Mouse (Mus musculus) testis, adult 2 months (tissue): ENCODE measurements around the gene Tex16. TPM values are rescaled to one million over a fixed set of nuclear protein-coding genes. Genes with fewer than 3 reads are reported as not detected.

Source experiments
- H3K27ac ChIP-seq: fragments of 200-500 bp; 2 replicates; pipeline ENCODE4 v1.5.1; 2012; ENCODE audit warnings: low read depth, low read length; ENCODE audit not compliant: control insufficient read depth, insufficient read depth
- H3K27me3 ChIP-seq: fragments of 200-500 bp; 2 replicates; pipeline ENCODE4 v1.6.1; 2012; ENCODE audit warnings: mild to moderate bottlenecking, low read length, moderate library complexity; ENCODE audit not compliant: control insufficient read depth, insufficient read depth
- H3K36me3 ChIP-seq: fragments of 200-500 bp; 2 replicates; pipeline ENCODE4 v1.6.1; 2012; ENCODE audit warnings: mild to moderate bottlenecking, low read length; ENCODE audit not compliant: control insufficient read depth, insufficient read depth
- H3K4me1 ChIP-seq: fragments of 200-500 bp; 2 replicates; pipeline ENCODE4 v1.6.1; 2012; ENCODE audit warnings: low read length; ENCODE audit not compliant: control insufficient read depth, insufficient read depth
- H3K4me3 ChIP-seq: fragments of 200-500 bp; 2 replicates; pipeline ENCODE4 v1.5.1; 2012; ENCODE audit warnings: low read depth, mild to moderate bottlenecking, low read length, moderate library complexity, mixed read lengths; ENCODE audit not compliant: control insufficient read depth
- CTCF ChIP-seq: fragments of 200-500 bp; IDR thresholded peaks from 2 replicates; pipeline ENCODE4 v1.5.1; 2012; ENCODE audit warnings: low read depth, mild to moderate bottlenecking, inconsistent platforms, low read length, moderate library complexity; ENCODE audit not compliant: control insufficient read depth, insufficient read depth, insufficient replicate concordance
- POLR2A ChIP-seq: fragments of 200-500 bp; IDR thresholded peaks from 2 replicates; pipeline ENCODE4 v1.6.1; 2012; ENCODE audit warnings: low read depth, mild to moderate bottlenecking, inconsistent platforms, low read length, moderate library complexity; ENCODE audit not compliant: control insufficient read depth
- polyA plus RNA-seq: library from polyadenylated mRNA; depleted of rRNA; stranded (reverse); fragments of >200 nt; gene quantifications from 2 replicates; pipeline ENCODE4 v1.2.3, GENCODE M21; 2012; rRNA removed

The Tex16 gene
- polyA plus RNA-seq = 1.7 and 4.0 TPM in 2 replicates

DNA sequence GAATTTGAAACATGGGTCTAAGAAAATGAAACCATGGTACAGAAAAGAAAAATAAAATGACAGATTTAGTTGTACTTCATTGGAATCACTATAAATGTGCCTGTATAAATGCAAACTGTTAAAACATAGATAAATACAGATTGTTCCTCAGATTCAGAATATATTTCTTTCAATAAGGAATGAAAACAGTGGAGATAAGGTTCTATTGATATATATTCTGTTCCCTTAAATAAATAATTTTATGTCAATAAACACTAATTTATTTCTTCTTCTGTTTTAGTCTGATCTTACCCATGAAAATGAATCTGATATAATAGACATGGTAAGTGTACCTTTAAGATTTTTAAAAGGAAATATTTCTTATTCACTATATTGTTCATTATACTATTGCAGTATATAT, at the start of gene Tex16:
Tex16 (plus strand) TSS at position 301 of the 400 bp plus-strand sequence.
- H3K27ac ChIP-seq = no peak within 1 kb of the TSS
- no peaks in the 10 kb centered on the region for H3K36me3 ChIP-seq
- H3K27me3 ChIP-seq = no peaks in the 10 kb centered on the region
- TF ChIP-seq CTCF (no peak), POLR2A (no peak)
- no peak within 1 kb of the TSS for H3K4me3 ChIP-seq
- no peaks in the 10 kb centered on the region for H3K4me1 ChIP-seq

DNA sequence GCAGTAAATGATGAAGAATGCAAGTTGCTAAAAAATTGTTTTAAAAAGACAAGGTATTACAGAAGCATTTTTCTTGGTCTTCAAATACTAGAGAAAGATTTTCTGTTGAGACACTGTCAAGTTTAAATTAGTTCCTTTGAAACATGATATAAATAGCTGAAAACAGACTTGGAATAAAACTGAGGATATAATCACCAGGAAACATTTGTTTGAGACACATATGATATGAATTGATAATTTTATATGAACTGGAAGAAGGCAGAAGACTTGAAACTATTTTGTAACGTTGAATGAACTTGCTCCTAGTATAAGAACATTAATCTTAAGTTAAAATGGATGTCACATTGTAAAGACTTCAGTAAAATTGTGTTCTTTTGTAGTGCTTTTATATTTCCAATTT, 11.1 kb upstream of the Tex16 start:
- Histone ChIP-seq H3K4me1 (no peaks in the 10 kb centered on the region), H3K27ac (no peak overlapping the region), H3K36me3 (no peaks in the 10 kb centered on the region), H3K4me3 (no peak overlapping the region), H3K27me3 (no peaks in the 10 kb centered on the region)
- TF ChIP-seq POLR2A (no peak), CTCF (no peak)

Other genes with a start within 250 kb of the Tex16 start
- gene Gm45194, start 119.6 kb upstream of the Tex16 start, polyA plus RNA-seq = 0.78 and 1.5 TPM in 2 replicates
- gene 4933403O08Rik, start 228.0 kb downstream of the Tex16 start, polyA plus RNA-seq = 2.1 and 2.5 TPM in 2 replicates